Mouse (Mus musculus) heart, postnatal 0 days (tissue): ENCODE data around the gene Ptprn2. TPM values are rescaled to one million over a fixed set of nuclear protein-coding genes. Genes with fewer than 3 reads are reported as not detected.

ENCODE experiments used
- ATAC-seq: fragments of 200-750 bp; cut with Nextera tagmentation; 2 replicates; pipeline ENCODE4 v1.8.0; 2017; ENCODE audit warnings: low read depth, moderate number of reproducible peaks, moderate library complexity; ENCODE audit not compliant: insufficient read depth
- DNase-seq: peaks from one replicate; pipeline ENCODE4 v3.0.0-alpha.2; 2016; ENCODE audit warnings: low spot score
- H3K27ac ChIP-seq: fragments of 300-500 bp; sonication (generic); 2 replicates; pipeline ENCODE4 v1.5.1; 2014; ENCODE audit warnings: low read depth, mild to moderate bottlenecking
- H3K27me3 ChIP-seq: fragments of 300-500 bp; sonication (generic); 2 replicates; pipeline ENCODE4 v1.6.1; 2014; ENCODE audit warnings: low read length, mixed read lengths; ENCODE audit not compliant: control insufficient read depth, insufficient read depth
- H3K36me3 ChIP-seq: fragments of 300-500 bp; sonication (generic); replicated peaks from 2 replicates; pipeline ENCODE4 v1.6.1; 2014; ENCODE audit warnings: low read length, mixed read lengths; ENCODE audit not compliant: control insufficient read depth, insufficient read depth
- H3K4me1 ChIP-seq: fragments of 300-500 bp; sonication (generic); 2 replicates; pipeline ENCODE4 v1.6.1; 2014; ENCODE audit warnings: antibody characterized with exemption; ENCODE audit not compliant: control insufficient read depth, insufficient read depth
- H3K4me2 ChIP-seq: fragments of 300-500 bp; sonication (generic); 2 replicates; pipeline ENCODE4 v1.6.1; 2014; ENCODE audit warnings: low read depth, mild to moderate bottlenecking, low read length, moderate library complexity
- H3K4me3 ChIP-seq: fragments of 300-500 bp; sonication (generic); 2 replicates; pipeline ENCODE4 v1.5.1; 2014; ENCODE audit warnings: low read depth, low read length
- H3K9ac ChIP-seq: fragments of 300-500 bp; sonication (generic); replicated peaks from 2 replicates; pipeline ENCODE4 v1.6.1; 2014; ENCODE audit warnings: low read depth, low read length, mixed read lengths
- H3K9me3 ChIP-seq: fragments of 300-500 bp; sonication (generic); replicated peaks from 2 replicates; pipeline ENCODE4 v1.6.1; 2016; ENCODE audit warnings: low read length; ENCODE audit not compliant: control insufficient read depth
- CTCF ChIP-seq: IDR thresholded peaks from 2 replicates; pipeline ENCODE4 v1.5.1; 2016; ENCODE audit warnings: antibody characterized with exemption, control low read depth, low read depth
- EP300 ChIP-seq: IDR thresholded peaks from 2 replicates; pipeline ENCODE4 v1.6.1; 2016; ENCODE audit warnings: antibody characterized with exemption, low read depth
- WGBS: fragments of 180-500 bp; shearing (Covaris S2); extraction: QIAGEN DNeasy Blood & Tissue Kit; methylation state at CpG from one replicate; pipeline ENCODE4 v1.1.7; 2014; 5-methylcytosine and 5-hydroxymethylcytosine counted together
- polyA plus RNA-seq: library from polyadenylated mRNA; unstranded; fragments of >200 nt; fragmentation: Nextera tagmentation; extraction: Ambion mirVana; gene quantifications from 2 replicates; pipeline ENCODE4 v1.2.1, GENCODE M21; 2015
- total RNA-seq: library from RNA; depleted of rRNA; stranded (reverse); fragments of >200 nt; gene quantifications from 2 replicates; pipeline ENCODE4 v1.2.3, GENCODE M21; 2014; ENCODE audit warnings: low replicate concordance

Ptprn2 gene
- total and polyA plus RNA-seq, 2 experiments from 2014 or later, result not detected

DNA sequence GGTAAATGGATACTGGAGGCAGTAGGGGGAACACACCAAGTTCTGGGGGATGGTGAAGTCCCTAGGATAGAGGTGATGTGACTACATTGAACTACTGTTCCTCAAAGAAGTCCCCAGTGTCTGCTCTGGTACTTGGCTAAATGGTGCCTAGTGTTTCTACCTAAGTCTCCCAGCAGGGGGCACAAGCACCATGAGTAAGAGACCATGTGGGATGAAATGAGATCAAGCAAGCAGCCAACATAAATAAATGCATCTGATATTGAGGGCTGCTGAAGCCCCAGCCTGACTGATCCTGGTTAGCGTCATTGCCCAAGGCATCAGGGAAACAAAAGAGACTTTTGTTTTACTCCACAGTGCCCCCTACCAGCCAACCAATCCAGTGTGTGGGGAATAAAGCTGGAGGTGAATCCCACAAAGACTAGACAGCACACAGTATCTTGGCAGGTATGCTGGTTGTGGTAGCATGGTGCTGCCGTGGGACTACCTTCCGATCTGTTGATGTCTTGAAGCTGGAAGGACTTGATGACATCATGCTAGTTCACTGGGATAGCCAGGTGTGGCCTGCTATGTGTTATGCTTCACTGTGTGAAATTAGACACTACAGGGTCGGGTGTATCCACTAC, 163.2 kb downstream of the Ptprn2 start:
- H3K4me3 ChIP-seq, result no peak overlapping the region
- peak; percentile 27 for DNase-seq
- H3K27ac ChIP-seq, result no peak overlapping the region
- peak; percentile 51 for TF ChIP-seq CTCF
- TF ChIP-seq EP300, result no peak
- H3K4me1 ChIP-seq, result no peaks in the 10 kb centered on the region
- ATAC-seq, result no peak
- no peak overlapping the region for H3K9ac ChIP-seq
- H3K4me2 ChIP-seq, result no peak overlapping the region
- no peaks in the 10 kb centered on the region for H3K9me3 ChIP-seq
- no peaks in the 10 kb centered on the region for H3K36me3 ChIP-seq
- WGBS, result 53% methylated on average over 4 of the region's 4 CpGs
- H3K27me3 ChIP-seq, result no peaks in the 10 kb centered on the region

DNA sequence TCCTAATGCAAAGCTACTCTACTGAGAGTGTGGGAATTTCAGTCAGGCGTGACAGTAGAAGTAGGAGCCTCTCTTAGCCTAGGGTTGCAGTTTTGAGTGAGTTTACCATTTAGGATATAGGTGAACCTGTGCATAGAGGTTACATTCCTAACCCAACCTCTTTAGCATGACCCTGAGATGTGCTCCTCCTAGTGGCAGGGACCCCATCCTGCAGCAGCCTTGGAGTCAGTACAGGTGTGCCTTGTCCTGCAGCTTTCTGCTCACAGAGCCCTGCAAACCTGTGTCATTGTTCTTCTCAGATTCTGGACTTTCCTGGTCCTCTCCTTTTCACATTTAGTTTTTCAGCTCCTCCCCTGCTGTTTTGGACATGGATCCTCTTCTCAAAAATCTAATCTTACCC, 168.2 kb downstream of the Ptprn2 start:
- H3K9ac ChIP-seq, result no peak overlapping the region
- H3K4me3 ChIP-seq, result no peak overlapping the region
- H3K27me3 ChIP-seq, result no peaks in the 10 kb centered on the region
- no peak overlapping the region for H3K4me2 ChIP-seq
- ATAC-seq (no peak), DNase-seq (no peak)
- no peaks in the 10 kb centered on the region for H3K9me3 ChIP-seq
- no peak for TF ChIP-seq EP300
- TF ChIP-seq CTCF, result 0 out of 2 replicates have a peak, but pooled peaks have one; percentile 1
- H3K4me1 ChIP-seq, result no peaks in the 10 kb centered on the region
- no peaks in the 10 kb centered on the region for H3K36me3 ChIP-seq
- WGBS, result 67% methylated on average over 1 of the region's 1 CpGs
- H3K27ac ChIP-seq, result no peak overlapping the region

DNA sequence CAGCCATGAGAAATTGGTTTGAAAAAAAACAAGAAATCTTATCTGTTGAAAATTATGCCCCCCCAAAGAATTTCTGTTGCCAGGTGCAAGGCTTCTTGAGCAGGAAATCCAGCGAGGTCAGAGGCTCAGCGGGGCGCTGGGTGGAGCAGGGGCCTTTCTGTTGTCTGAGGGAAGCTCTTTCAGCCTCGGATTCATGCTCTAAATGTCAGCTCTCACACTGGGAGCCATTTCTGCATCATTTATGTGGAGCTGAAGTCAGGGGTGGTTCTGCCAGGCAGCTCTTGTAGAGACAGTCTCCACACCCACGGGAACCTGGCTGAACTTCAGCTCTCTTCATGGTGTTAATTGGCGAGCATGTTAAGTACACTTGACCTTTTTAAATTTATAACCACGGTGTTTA, 174.6 kb downstream of the Ptprn2 start:
- Histone ChIP-seq H3K4me1 (no peaks in the 10 kb centered on the region), H3K36me3 (no peaks in the 10 kb centered on the region), H3K9ac (no peak overlapping the region), H3K4me2 (no peak overlapping the region), H3K4me3 (no peak overlapping the region), H3K27ac (no peak overlapping the region), H3K9me3 (no peaks in the 10 kb centered on the region), H3K27me3 (no peaks in the 10 kb centered on the region)
- no peak for ATAC-seq
- WGBS, result 27% methylated on average over 7 of the region's 7 CpGs
- no peak for DNase-seq
- TF ChIP-seq CTCF (no peak), EP300 (no peak)

DNA sequence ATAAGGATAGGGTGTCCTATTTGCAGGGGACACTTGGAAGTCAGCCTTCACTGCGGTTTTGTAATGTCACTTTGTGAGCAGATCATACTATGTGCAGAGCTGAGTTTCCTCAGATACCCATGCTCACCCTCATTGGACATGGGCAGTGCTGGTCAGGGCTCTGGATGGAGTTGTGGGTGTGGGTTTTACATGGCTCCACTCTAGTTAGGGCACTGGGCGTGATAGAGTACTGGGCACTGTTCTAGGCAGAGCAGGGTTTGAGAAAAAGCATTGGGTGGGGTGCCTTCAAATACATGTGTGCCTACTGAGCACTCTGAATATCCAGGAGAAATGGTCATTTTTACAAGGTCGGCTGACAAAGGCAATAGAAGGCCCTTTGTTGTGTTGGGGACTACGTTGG, 175.5 kb downstream of the Ptprn2 start:
- H3K27ac ChIP-seq, result no peak overlapping the region
- DNase-seq (no peak), ATAC-seq (no peak)
- 69% methylated on average over 4 of the region's 4 CpGs for WGBS
- H3K4me1 ChIP-seq, result no peaks in the 10 kb centered on the region
- H3K9ac ChIP-seq, result no peak overlapping the region
- TF ChIP-seq CTCF (no peak), EP300 (no peak)
- H3K4me2 ChIP-seq, result no peak overlapping the region
- H3K4me3 ChIP-seq, result no peak overlapping the region
- no peaks in the 10 kb centered on the region for H3K36me3 ChIP-seq
- H3K9me3 ChIP-seq, result no peaks in the 10 kb centered on the region
- no peaks in the 10 kb centered on the region for H3K27me3 ChIP-seq

DNA sequence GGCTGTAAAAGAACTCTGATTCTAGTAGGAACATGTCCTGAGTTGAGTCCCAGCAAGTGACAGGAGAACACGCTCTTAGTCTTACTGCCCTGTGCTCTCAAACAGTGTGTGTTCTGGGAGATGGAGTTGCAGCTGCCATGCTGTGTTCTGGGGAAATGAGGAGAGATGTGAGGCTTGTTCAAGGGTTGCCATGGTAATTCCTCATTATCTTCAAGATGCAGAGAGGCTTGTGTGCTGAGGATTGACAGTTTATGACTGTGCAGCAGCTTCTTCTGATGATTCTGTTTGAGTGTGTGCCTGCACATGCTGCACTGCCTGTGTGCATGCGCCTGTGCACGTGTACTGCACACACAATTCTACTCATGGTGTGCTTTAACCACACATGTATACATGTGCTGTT, 192.2 kb downstream of the Ptprn2 start:
- 78% methylated on average over 3 of the region's 3 CpGs for WGBS
- no peak for TF ChIP-seq EP300
- TF ChIP-seq CTCF, result no peak
- ATAC-seq, result no peak
- DNase-seq, result no peak
- Histone ChIP-seq H3K4me3 (no peak overlapping the region), H3K27me3 (no peaks in the 10 kb centered on the region), H3K9ac (no peak overlapping the region), H3K9me3 (no peaks in the 10 kb centered on the region), H3K4me1 (no peaks in the 10 kb centered on the region), H3K27ac (no peak overlapping the region), H3K4me2 (no peak overlapping the region), H3K36me3 (no peaks in the 10 kb centered on the region)

DNA sequence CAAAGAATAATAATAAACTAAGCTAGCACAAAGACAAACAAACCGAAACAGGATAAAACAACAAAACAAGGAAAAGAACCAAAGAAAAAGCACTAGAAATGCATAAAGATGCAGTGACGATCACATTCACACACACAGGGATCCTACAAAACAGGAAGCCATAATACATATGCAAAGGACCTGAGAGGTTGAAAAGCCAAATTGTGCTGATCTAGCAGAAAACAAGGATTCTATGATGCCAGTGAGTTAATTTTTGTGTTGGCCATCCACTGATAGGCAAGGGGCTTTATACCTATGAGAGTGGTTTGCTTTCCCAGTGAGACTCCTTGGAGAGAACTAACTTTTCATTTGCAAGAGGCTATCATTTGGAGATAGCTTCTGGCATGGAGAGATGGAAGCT, 204.3 kb downstream of the Ptprn2 start:
- no peak overlapping the region for H3K4me2 ChIP-seq
- TF ChIP-seq EP300 (no peak), CTCF (no peak)
- no peak overlapping the region for H3K27ac ChIP-seq
- ATAC-seq, result no peak
- H3K9ac ChIP-seq, result no peak overlapping the region
- H3K4me1 ChIP-seq, result no peaks in the 10 kb centered on the region
- no peaks in the 10 kb centered on the region for H3K9me3 ChIP-seq
- no peak overlapping the region for H3K4me3 ChIP-seq
- no peak for DNase-seq
- no peaks in the 10 kb centered on the region for H3K36me3 ChIP-seq
- H3K27me3 ChIP-seq, result no peaks in the 10 kb centered on the region
- 90% methylated on average over 2 of the region's 2 CpGs for WGBS
